Mouse (Mus musculus): ENCODE results near the gene Slc2a1. TPM values are rescaled to one million over a fixed set of nuclear protein-coding genes. Genes with fewer than 3 reads are reported as not detected.

Gene Slc2a1
- polyA plus RNA-seq, 1 experiment from 2014 or later, result 89.5 TPM

MicroRNAs encoded within 50 kb of the gene (microRNA counts, 519-probe panel; counts per million panel counts)
- 1,559 counts per million, percentile 10 among the panel's probes with 10 or more counts for microRNA mmu-miR-1957

Small RNAs within 50 kb of the gene (microRNA-seq; reads per million reads assigned to microRNA genes)
- not detected for gene Mir1957a

Other genes with a start within 250 kb of the Slc2a1 start
- gene Olfr1331, start 244.1 kb upstream of the Slc2a1 start, polyA plus RNA-seq (2015; fragmentation: Nextera tagmentation; extraction: Ambion mirVana), result not detected in 2 replicates
- gene Olfr1330, start 220.1 kb upstream of the Slc2a1 start, polyA plus RNA-seq (2015; fragmentation: Nextera tagmentation; extraction: Ambion mirVana), result not detected in 2 replicates
- gene Olfr1329, start 191.2 kb upstream of the Slc2a1 start, polyA plus RNA-seq (2015; fragmentation: Nextera tagmentation; extraction: Ambion mirVana), result not detected in 2 replicates
- gene Olfr1328, start 170.1 kb upstream of the Slc2a1 start, polyA plus RNA-seq (2015; fragmentation: Nextera tagmentation; extraction: Ambion mirVana), result not detected in 2 replicates
- gene Lao1, start 147.1 kb upstream of the Slc2a1 start, polyA plus RNA-seq (2015; fragmentation: Nextera tagmentation; extraction: Ambion mirVana), result 0.28 and 0.29 TPM in 2 replicates
- gene Zfp691, start 65.5 kb downstream of the Slc2a1 start, polyA plus RNA-seq (2015; fragmentation: Nextera tagmentation; extraction: Ambion mirVana), result 5.0 and 5.4 TPM in 2 replicates
- gene Ermap, start 81.3 kb downstream of the Slc2a1 start, polyA plus RNA-seq (2015; fragmentation: Nextera tagmentation; extraction: Ambion mirVana), result 0.27 and 0.61 TPM in 2 replicates
- 256 and 267 TPM in 2 replicates for gene Svbp, start 86.6 kb downstream of the Slc2a1 start, polyA plus RNA-seq (2015; fragmentation: Nextera tagmentation; extraction: Ambion mirVana)
- gene Tmem269, start 109.5 kb downstream of the Slc2a1 start, polyA plus RNA-seq (2015; fragmentation: Nextera tagmentation; extraction: Ambion mirVana), result 0.17 and 0.78 TPM in 2 replicates
- gene AU022252, start 124.0 kb downstream of the Slc2a1 start, polyA plus RNA-seq (2015; fragmentation: Nextera tagmentation; extraction: Ambion mirVana), result 31.5 and 32.8 TPM in 2 replicates
- 8.3 and 9.2 TPM in 2 replicates for gene P3h1, start 124.2 kb downstream of the Slc2a1 start, polyA plus RNA-seq (2015; fragmentation: Nextera tagmentation; extraction: Ambion mirVana)
- gene Cldn19, start 146.7 kb downstream of the Slc2a1 start, polyA plus RNA-seq (2015; fragmentation: Nextera tagmentation; extraction: Ambion mirVana), result 0.70 and 1.0 TPM in 2 replicates
- 950 and 958 TPM in 2 replicates for gene Ybx1, start 185.9 kb downstream of the Slc2a1 start, polyA plus RNA-seq (2015; fragmentation: Nextera tagmentation; extraction: Ambion mirVana)
- 65.3 and 76.6 TPM in 2 replicates for gene Ppih, start 211.8 kb downstream of the Slc2a1 start, polyA plus RNA-seq (2015; fragmentation: Nextera tagmentation; extraction: Ambion mirVana)